Mouse (Mus musculus): ENCODE measurements around the gene Kmt2e.

GRCm38 (mm10) chr5:23513468-23513867, 79.2 kb downstream of the Kmt2e start:
- TF ChIP-seq POLR2A (IDR thresholded peaks at IDR 0.05; ENCODE audit: insufficient read depth, low read depth, low read length) (no peak), CTCF (IDR thresholded peaks at IDR 0.05; ENCODE audit: insufficient read depth, low read depth, low read length) (no peak)

All from olfactory bulb, adult 2 months (tissue).